Mouse (Mus musculus): ENCODE measurements around the gene Tmem268. TPM values are rescaled to one million over a fixed set of nuclear protein-coding genes. Genes with fewer than 3 reads are reported as not detected.

Tmem268 gene
- total RNA-seq, 2 experiments from 2014 or later: 4.7 to 23.7 TPM

GRCm38 (mm10) chr4:63554616-63555015 lies 4.0 kb upstream of the Tmem268 start:
- ATAC-seq (replicated peaks; ENCODE audit: poor library complexity): no peak

GRCm38 (mm10) chr4:63555111-63555510 lies 3.5 kb upstream of the Tmem268 start:
- ATAC-seq (replicated peaks; ENCODE audit: poor library complexity): no peak

DNA sequence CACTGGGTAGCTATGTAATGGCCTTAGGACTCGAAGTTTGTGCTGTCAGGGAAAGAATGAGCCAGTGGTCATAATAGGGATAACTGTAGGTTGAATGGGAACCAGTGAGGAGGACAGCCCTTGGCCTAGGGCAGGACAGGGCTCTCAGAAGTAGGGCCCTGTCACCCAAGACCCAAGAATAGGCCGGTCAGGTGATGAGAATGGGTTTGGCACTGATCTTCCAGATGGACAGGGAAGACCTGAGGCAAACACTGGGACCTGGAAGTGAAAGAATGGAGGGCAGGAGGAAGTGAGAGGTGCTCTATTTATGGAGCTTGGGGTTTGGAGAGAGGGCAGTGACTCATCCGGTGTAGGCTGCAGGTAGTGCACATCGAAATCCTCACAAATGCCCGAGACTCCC lies 1.9 kb upstream of the Tmem268 start:
- ATAC-seq (replicated peaks; ENCODE audit: poor library complexity): no peak

- 0 out of 2 replicates have a peak, but pooled peaks have one; percentile 9 for ATAC-seq (replicated peaks; ENCODE audit: poor library complexity)
Observed at GRCm38 (mm10) chr4:63557124-63558059, 1.2 kb upstream of the Tmem268 start.

DNA sequence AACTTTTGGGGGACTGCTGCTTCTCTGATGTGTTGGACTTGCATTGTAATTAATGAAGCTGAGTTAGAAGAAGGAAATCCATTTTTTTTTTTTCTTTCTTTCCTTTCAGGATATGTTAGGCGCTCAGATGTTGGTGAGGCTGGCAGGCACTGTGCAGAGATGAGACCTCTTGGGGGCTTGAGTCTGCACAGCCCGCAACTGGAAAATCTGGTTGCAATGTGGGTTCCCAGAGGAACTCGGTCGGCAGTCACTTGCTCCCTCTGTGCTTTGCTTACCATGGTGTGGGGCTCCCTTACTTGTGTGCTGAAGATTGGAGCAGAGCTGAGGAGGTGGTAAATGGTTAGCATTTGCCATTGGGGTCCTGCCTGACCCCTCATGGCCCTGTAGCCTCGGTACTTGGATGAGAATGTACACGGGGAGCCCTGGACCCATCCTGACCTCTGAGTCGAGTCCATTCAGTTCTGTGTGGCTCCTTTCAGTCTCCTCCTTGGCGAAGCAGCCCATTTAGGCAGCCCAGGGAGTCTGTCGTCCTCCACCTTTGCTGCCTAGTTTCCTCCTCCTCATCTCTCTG lies 631 bp downstream of the Tmem268 start:
- no peak for ATAC-seq (replicated peaks; ENCODE audit: poor library complexity)

DNA sequence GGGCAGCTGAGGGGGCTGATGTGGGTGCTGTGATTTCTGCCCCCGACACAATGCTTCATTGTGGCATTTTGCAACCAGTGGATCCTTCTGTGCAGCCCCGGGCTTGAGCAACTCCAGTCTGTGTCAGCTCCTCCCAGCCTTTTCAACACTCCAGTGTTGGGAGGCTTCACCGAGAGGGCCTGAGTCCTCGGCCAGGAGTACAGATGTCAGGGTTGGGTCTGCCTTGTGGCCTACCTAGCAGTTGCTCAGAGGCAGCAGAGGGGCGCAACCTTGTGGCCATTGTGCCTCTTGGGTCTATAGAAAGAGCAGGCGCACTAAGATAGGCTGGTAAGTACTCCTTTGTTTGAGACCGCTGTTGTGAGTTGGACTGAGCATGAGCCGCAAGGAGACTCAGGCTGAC lies 1.5 kb downstream of the Tmem268 start:
- peak; percentile 24 for ATAC-seq (replicated peaks; ENCODE audit: poor library complexity)

DNA sequence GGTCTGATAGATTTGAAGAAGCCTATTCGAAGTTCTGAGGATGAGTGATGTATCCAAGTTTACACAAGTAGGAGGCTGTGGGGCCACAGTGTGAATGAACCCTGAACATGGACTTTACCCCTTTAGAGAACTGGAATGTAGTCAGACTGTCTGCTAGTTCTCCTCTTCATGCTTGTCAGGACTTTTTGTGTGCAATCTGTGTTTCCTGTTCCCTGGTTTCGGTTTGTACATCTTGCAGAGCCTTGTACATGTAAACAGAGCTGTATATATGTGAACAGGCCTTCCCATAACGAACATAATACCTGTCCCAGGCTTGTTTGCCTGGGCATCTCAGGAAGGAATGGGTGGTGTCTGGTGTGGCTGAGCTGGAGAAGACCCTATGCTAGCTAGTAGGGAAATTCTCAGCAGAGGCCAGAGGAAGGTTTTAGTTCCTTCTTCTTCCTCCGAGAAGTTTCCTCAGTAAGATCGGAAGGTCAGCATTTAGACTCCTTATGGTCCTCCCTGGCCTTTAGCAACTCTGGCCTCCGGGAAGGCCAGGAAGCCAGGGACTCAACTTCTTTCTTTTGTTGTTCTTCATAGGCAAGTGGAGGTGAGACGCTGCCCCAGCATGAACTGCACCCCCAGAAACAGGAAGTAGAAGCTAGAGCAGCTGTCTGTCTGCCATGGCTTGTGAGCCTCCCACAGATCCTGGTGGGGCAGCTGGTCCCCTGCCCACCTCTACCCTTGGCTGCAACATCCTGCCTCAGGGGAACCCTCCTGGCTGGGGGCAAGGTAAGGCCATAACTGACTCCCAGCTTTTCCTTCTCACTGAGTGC lies 3.5 kb downstream of the Tmem268 start:
- ATAC-seq (replicated peaks; ENCODE audit: poor library complexity): peak; percentile 32

GRCm38 (mm10) chr4:63562742-63563141 lies 4.2 kb downstream of the Tmem268 start:
- ATAC-seq (replicated peaks; ENCODE audit: poor library complexity): no peak

DNA sequence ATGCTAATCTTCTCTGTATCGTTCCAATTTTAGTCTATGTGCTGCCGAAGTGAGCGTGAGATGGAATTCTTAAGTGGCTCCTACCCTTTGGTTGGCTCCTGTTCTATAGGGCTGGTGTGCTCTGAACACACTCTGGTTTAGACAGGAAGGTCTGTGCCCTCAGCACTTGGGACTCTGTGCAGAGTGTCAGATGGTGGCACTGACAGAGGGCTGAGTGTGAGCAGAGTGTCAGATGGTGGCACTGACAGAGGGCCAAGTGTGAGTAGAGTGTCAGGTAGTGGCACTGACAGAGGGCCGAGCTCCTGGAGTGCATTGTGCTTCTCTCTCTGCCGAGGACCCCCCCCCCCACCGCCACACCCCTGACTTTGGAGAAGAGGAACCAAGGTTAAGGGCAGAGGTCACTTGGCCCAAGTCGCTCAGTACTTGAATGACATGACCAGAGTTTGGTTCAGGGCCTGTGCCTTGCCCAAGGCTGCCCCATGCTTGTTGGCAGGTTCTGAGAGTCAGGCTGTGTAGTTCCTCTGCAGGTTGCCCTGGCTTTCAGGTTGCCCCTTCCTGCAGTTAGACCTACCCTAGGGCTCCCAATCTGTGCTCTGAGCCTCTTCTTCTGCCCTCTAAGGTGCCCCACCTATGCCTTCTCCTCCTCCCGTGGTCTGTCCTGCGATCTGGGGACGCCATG lies 9.3 kb downstream of the Tmem268 start:
- ATAC-seq (replicated peaks; ENCODE audit: poor library complexity): no peak

DNA sequence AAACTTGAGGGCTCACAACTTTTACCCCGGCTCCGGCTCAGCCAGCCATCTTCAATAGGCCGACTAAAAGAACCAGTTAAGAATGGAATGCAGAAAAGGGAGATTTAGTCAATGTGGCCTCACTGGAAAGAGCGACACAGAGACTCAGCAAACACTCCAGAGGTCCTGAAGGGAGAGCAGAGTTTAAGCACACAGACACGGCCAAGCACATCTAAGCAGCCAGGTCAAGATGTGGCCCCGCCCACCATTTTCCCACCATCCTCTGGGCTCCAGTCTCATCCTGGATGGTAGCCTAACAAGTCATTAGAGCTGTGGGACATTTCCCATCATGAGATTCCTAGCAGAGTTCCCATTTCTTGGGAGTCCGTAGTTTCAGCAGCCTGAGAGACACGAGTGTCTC lies 10.7 kb downstream of the Tmem268 start:
- ATAC-seq (replicated peaks; ENCODE audit: poor library complexity): no peak

GRCm38 (mm10) chr4:63570208-63570781 lies 11.7 kb downstream of the Tmem268 start:
- no peak for ATAC-seq (replicated peaks; ENCODE audit: poor library complexity)

DNA sequence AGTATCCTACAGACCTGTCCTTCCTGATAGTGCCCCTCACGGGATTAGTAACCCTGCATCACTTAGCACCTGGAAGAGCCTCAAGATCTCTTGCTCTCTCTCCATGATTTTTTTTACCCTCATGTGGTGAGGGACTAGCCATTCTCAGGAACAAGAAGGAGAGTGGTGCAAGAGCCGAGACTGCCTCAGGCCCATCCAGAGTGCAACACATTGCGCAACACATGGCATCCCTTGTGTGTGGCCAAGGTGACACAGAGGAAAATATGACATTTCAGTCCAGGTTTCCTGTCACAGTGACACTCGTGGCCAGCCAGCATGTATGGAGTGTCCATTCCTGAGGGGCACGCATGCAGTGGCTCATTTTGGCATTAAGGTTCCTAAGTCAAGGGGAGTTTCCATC lies 14.0 kb downstream of the Tmem268 start:
- ATAC-seq (replicated peaks; ENCODE audit: poor library complexity): peak; percentile 94

- ATAC-seq (replicated peaks; ENCODE audit: poor library complexity): no peak
Observed at GRCm38 (mm10) chr4:63579649-63580048, 21.1 kb downstream of the Tmem268 start.

- ATAC-seq (replicated peaks; ENCODE audit: poor library complexity): no peak
Observed at GRCm38 (mm10) chr4:63580078-63580477, 21.5 kb downstream of the Tmem268 start.

DNA sequence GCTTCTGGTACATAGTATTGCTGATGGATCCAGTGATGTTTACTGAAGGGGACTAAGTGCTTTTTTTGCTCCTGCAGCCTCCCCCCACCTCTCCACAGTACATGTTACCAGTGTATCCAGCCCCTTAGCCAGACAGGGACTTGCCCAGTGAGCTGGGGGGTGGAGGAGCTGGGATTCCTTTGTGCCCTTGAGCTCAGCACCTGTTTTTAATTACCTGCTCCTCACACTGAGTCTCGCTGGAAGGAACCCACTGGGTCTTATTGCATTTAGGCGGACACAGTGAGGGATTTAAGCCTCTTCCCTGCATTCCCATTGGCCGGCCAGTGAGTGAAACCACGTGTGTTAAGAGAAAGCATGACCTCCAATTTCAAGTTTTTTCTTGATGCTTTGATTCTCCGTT lies 24.0 kb downstream of the Tmem268 start:
- ATAC-seq (replicated peaks; ENCODE audit: poor library complexity): no peak

- ATAC-seq (replicated peaks; ENCODE audit: poor library complexity): no peak
Observed at GRCm38 (mm10) chr4:63585216-63585615, 26.6 kb downstream of the Tmem268 start.

GRCm38 (mm10) chr4:63586240-63586639 lies 27.7 kb downstream of the Tmem268 start:
- ATAC-seq (replicated peaks; ENCODE audit: poor library complexity): peak; percentile 40

- peak; percentile 84 for ATAC-seq (replicated peaks; ENCODE audit: poor library complexity)
Observed at GRCm38 (mm10) chr4:63589987-63590386, 31.4 kb downstream of the Tmem268 start.

DNA sequence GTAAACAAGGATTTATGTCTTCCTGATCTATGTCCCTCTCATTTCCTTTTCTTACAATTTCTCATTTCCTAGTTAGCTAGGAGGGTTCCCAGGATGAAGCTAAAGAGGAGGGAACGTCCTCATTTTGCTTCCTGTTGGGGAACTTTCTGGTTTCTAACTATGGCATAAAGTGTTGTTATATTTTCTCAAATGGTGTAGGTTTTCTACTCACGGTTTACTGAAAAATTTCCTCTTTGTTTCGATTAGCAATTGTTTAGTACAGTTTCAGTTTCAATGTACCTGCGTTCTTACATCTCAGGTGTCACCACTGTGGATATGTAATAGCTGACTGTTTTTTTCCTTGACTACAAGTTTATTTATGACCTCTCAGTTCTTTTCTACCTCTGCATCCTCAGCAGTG lies 32.0 kb downstream of the Tmem268 start:
- peak; percentile 10; the same call in 1 of the 2 replicates for ATAC-seq (replicated peaks; ENCODE audit: poor library complexity)

GRCm38 (mm10) chr4:63594459-63595110 lies 36.0 kb downstream of the Tmem268 start:
- no peak for ATAC-seq (replicated peaks; ENCODE audit: poor library complexity)

Data from megakaryocyte progenitor cell, adult 5-6 weeks (primary cell).